Mouse (Mus musculus): Measurements from ENCODE around the gene Mrpl3. TPM values are rescaled to one million over a fixed set of nuclear protein-coding genes. Genes with fewer than 3 reads are reported as not detected.
"Not testable (repeated sequence)": the region's sequence is repeated elsewhere in the genome, so short reads cannot be mapped to it uniquely, and the experiment has no call there.

The Mrpl3 gene
- polyA plus RNA-seq, 1 experiment = 1.5 TPM

DNA sequence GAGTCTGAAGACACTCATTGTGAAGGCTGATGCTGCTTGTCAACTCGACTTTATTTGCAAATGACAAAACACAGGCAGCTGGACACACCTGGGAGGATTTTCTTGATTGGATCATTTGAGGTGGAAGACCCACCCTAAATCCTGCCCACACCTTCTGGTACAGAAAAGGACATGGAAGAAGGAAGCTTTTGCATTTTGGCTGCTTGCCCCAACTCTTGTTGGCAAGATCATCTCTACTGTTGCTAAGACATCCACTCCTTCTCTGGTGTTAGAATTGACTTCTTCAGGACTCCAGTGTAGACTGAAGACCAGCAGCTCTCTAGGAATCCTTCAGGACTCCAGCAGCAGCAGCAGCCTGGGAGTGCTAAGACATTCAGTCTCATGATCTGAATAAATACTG is 48.9 kb downstream of the Mrpl3 start:
- TF ChIP-seq GATA1 (IDR thresholded peaks at IDR 0.05; ENCODE audit: low read length) (no peak), TAL1 (IDR thresholded peaks at IDR 0.05; ENCODE audit: low read length) (no peak)
- H3K27me3 ChIP-seq (ENCODE audit: control insufficient read depth) = no peaks in the 10 kb centered on the region

GRCm38 (mm10) chr9:105103893-105104292 is 50.9 kb downstream of the Mrpl3 start:
- no peak overlapping the region for H3K4me3 ChIP-seq (replicated peaks)
- no peaks in the 10 kb centered on the region for H3K36me3 ChIP-seq (ENCODE audit: control insufficient read depth)
- no peaks in the 10 kb centered on the region for H3K27me3 ChIP-seq (ENCODE audit: control insufficient read depth)
- H3K4me1 ChIP-seq (ENCODE audit: control insufficient read depth) = no peaks in the 10 kb centered on the region
- H3K9me3 ChIP-seq (ENCODE audit: control insufficient read depth, low read length) = no peaks in the 10 kb centered on the region
- TF ChIP-seq TAL1 (IDR thresholded peaks at IDR 0.05; ENCODE audit: low read length) = no peak
- no peak for TF ChIP-seq GATA1 (IDR thresholded peaks at IDR 0.05; ENCODE audit: low read length)

More for the DNA sequence above, 48.9 kb downstream of the Mrpl3 start:
- no peaks in the 10 kb centered on the region for H3K9me3 ChIP-seq (ENCODE audit: control insufficient read depth, low read length)
- H3K4me3 ChIP-seq (replicated peaks) = no peak overlapping the region
- no peaks in the 10 kb centered on the region for H3K4me1 ChIP-seq (ENCODE audit: control insufficient read depth)
- no peaks in the 10 kb centered on the region for H3K36me3 ChIP-seq (ENCODE audit: control insufficient read depth)

- not testable (repeated sequence) for H3K9me3 ChIP-seq (ENCODE audit: control insufficient read depth, low read length); H3K36me3 ChIP-seq (ENCODE audit: control insufficient read depth); H3K4me1 ChIP-seq (ENCODE audit: control insufficient read depth); H3K27me3 ChIP-seq (ENCODE audit: control insufficient read depth); H3K4me3 ChIP-seq (replicated peaks)
These were observed 72.2 kb downstream of the Mrpl3 start for GRCm38 (mm10) chr9:105125206-105125605.

Other genes starting within 250 kb of the Mrpl3 start
- 0.27 and 0.37 TPM in 2 replicates for gene Nudt16, start 78.6 kb downstream of the Mrpl3 start, polyA plus RNA-seq (2012)
- gene 1700080E11Rik, start 91.9 kb downstream of the Mrpl3 start, polyA plus RNA-seq (2012) = not detected in 2 replicates

Data from erythroblast, embryonic 14.5 days (primary cell).